Mouse (Mus musculus) stomach, embryonic 14.5 days (tissue): ENCODE results near the gene Sv2c. TPM values are rescaled to one million over a fixed set of nuclear protein-coding genes. Genes with fewer than 3 reads are reported as not detected.

Source experiments
- ATAC-seq: fragments of 200-750 bp; cut with Nextera tagmentation; 2 replicates; pipeline ENCODE4 v1.8.0; 2017; ENCODE audit warnings: low read depth, moderate TSS enrichment; ENCODE audit not compliant: insufficient number of reproducible peaks, insufficient read depth, low FRiP score
- H3K27ac ChIP-seq: fragments of 300-500 bp; sonication (generic); 2 replicates; pipeline ENCODE4 v1.5.1; 2014; ENCODE audit warnings: mild to moderate bottlenecking, low read length, moderate library complexity, mixed read lengths
- H3K27me3 ChIP-seq: fragments of 300-500 bp; sonication (generic); 2 replicates; pipeline ENCODE4 v1.6.1; 2014; ENCODE audit warnings: low read length, control low read depth, mixed read lengths; ENCODE audit not compliant: control insufficient read depth, insufficient read depth
- H3K36me3 ChIP-seq: fragments of 300-500 bp; sonication (generic); 2 replicates; pipeline ENCODE4 v1.6.1; 2014; ENCODE audit warnings: mild to moderate bottlenecking, control low read depth, low read length, moderate library complexity, mixed read lengths; ENCODE audit not compliant: control insufficient read depth, insufficient read depth
- H3K4me1 ChIP-seq: fragments of 300-500 bp; sonication (generic); 2 replicates; pipeline ENCODE4 v1.6.1; 2014; ENCODE audit warnings: low read length, control low read depth, mixed read lengths; ENCODE audit not compliant: control insufficient read depth, insufficient read depth
- H3K4me2 ChIP-seq: fragments of 300-500 bp; sonication (generic); replicated peaks from 2 replicates; pipeline ENCODE4 v1.6.1; 2014; ENCODE audit warnings: low read depth, low read length, control low read depth
- H3K4me3 ChIP-seq: fragments of 300-500 bp; sonication (generic); 2 replicates; pipeline ENCODE4 v1.5.1; 2014; ENCODE audit warnings: low read depth, low read length, control low read depth
- H3K9ac ChIP-seq: fragments of 300-500 bp; sonication (generic); replicated peaks from 2 replicates; pipeline ENCODE4 v1.6.1; 2014; ENCODE audit warnings: low read depth, mild to moderate bottlenecking, control low read depth, low read length, moderate library complexity, mixed read lengths
- H3K9me3 ChIP-seq: fragments of 300-500 bp; sonication (generic); 2 replicates; pipeline ENCODE4 v1.6.1; 2016; ENCODE audit warnings: low read depth, low read length, control low read depth; ENCODE audit not compliant: control insufficient read depth
- WGBS: fragments of 180-500 bp; shearing (Covaris S2); extraction: QIAGEN DNeasy Blood & Tissue Kit; methylation state at CpG from one replicate; pipeline ENCODE4 v1.1.7; 2014; 5-methylcytosine and 5-hydroxymethylcytosine counted together
- polyA plus RNA-seq: library from polyadenylated mRNA; unstranded; fragments of >200 nt; fragmentation: Nextera tagmentation; extraction: Ambion mirVana; gene quantifications from 2 replicates; pipeline ENCODE4 v1.2.1, GENCODE M21; 2014

The Sv2c gene
- polyA plus RNA-seq, 1 experiment from 2014 or later = 2.7 TPM

GRCm38 (mm10) chr13:95961191-95961791 lies 171.1 kb downstream of the Sv2c start:
- peak overlapping the region; percentile 48; the same call in 1 of the 2 replicates for H3K27ac ChIP-seq
- H3K36me3 ChIP-seq = no peaks in the 10 kb centered on the region
- no peaks in the 10 kb centered on the region for H3K27me3 ChIP-seq
- H3K4me3 ChIP-seq = peak overlapping the region; percentile 30
- WGBS = 14% methylated on average over 29 of the region's 29 CpGs
- H3K9me3 ChIP-seq = no peaks in the 10 kb centered on the region
- H3K9ac ChIP-seq = peak overlapping the region; percentile 22; the same call in 1 of the 2 replicates
- no peak for ATAC-seq
- peak overlapping the region; percentile 76 for H3K4me2 ChIP-seq
- peaks cover 9% of the 10 kb centered on the region; the same call in 1 of the 2 replicates for H3K4me1 ChIP-seq

GRCm38 (mm10) chr13:95960477-95961185 lies 171.7 kb downstream of the Sv2c start:
- H3K27ac ChIP-seq = peak overlapping the region; percentile 56; the same call in 1 of the 2 replicates

GRCm38 (mm10) chr13:95959651-95960476 lies 172.5 kb downstream of the Sv2c start:
- WGBS = 8% methylated on average over 14 of the region's 14 CpGs
- H3K27ac ChIP-seq = peak overlapping the region; percentile 56
- H3K9me3 ChIP-seq = no peaks in the 10 kb centered on the region
- no peaks in the 10 kb centered on the region for H3K36me3 ChIP-seq
- H3K4me1 ChIP-seq = peaks cover 9% of the 10 kb centered on the region; the same call in 1 of the 2 replicates
- H3K4me2 ChIP-seq = peak overlapping the region; percentile 76
- no peak for ATAC-seq
- peak overlapping the region; percentile 7 for H3K4me3 ChIP-seq
- no peaks in the 10 kb centered on the region for H3K27me3 ChIP-seq
- no peak overlapping the region for H3K9ac ChIP-seq

More at GRCm38 (mm10) chr13:95960477-95961185, 171.7 kb downstream of the Sv2c start:
- H3K4me1 ChIP-seq = peaks cover 9% of the 10 kb centered on the region; the same call in 1 of the 2 replicates
- H3K9me3 ChIP-seq = no peaks in the 10 kb centered on the region
- no peaks in the 10 kb centered on the region for H3K27me3 ChIP-seq
- ATAC-seq = no peak
- peak overlapping the region; percentile 76 for H3K4me2 ChIP-seq
- H3K36me3 ChIP-seq = no peaks in the 10 kb centered on the region
- peak overlapping the region; percentile 22; the same call in 1 of the 2 replicates for H3K9ac ChIP-seq
- 5% methylated on average over 10 of the region's 10 CpGs for WGBS
- H3K4me3 ChIP-seq = peak overlapping the region; percentile 30

DNA sequence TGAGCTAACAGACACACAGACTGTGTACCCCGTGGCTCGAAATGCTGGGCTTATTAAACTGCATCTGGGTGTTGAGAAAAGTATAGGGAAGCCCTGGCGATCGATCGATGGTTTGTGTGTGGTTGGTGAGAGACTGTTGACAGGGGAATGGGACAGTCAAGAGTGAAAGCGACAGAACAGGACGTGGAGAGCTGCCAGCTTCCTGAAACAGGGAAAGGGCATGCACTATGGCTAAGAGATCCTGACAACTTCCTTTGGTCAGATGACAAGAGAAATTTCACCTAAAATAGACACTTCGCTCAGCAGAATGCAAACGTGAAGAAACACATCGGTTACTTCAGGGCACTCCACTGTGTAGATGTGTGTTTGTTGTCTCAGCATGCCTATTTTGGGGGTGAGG lies 175.2 kb downstream of the Sv2c start:
- H3K4me3 ChIP-seq = no peak overlapping the region
- ATAC-seq = no peak
- H3K4me1 ChIP-seq = peaks cover 9% of the 10 kb centered on the region; the same call in 1 of the 2 replicates
- 75% methylated on average over 10 of the region's 10 CpGs for WGBS
- no peak overlapping the region for H3K27ac ChIP-seq
- no peak overlapping the region for H3K9ac ChIP-seq
- no peaks in the 10 kb centered on the region for H3K36me3 ChIP-seq
- no peak overlapping the region for H3K4me2 ChIP-seq
- H3K9me3 ChIP-seq = no peaks in the 10 kb centered on the region
- no peaks in the 10 kb centered on the region for H3K27me3 ChIP-seq

GRCm38 (mm10) chr13:95956327-95956781 lies 176.0 kb downstream of the Sv2c start:
- Histone ChIP-seq H3K27me3 (no peaks in the 10 kb centered on the region), H3K9ac (no peak overlapping the region), H3K4me3 (no peak overlapping the region), H3K4me2 (no peak overlapping the region), H3K9me3 (no peaks in the 10 kb centered on the region), H3K4me1 (peaks cover 6% of the 10 kb centered on the region; the same call in 1 of the 2 replicates), H3K27ac (no peak overlapping the region), H3K36me3 (no peaks in the 10 kb centered on the region)
- ATAC-seq = no peak
- WGBS = 83% methylated on average over 2 of the region's 2 CpGs

DNA sequence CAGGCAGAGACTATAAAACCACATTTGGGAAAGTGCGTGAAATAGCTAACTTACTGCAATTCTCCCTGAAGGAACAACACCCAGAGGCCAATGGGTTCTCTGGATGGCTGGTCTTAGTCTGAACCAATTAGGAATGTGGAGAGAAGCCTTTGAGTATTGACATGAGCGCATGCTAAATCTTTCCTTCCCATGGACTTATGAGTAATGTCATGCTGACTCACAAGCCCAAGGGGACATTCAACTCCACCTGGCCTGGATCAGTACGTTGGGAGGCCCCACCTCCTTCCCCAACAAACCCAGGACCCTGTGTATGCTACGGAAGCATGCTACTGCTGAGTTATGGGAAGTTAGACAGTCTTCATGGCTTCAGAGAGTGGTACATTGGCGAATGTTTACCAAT lies 177.2 kb downstream of the Sv2c start:
- H3K9me3 ChIP-seq = no peaks in the 10 kb centered on the region
- H3K4me1 ChIP-seq = peaks cover 4% of the 10 kb centered on the region; the same call in 1 of the 2 replicates
- no peak overlapping the region for H3K4me3 ChIP-seq
- no peak for ATAC-seq
- no peak overlapping the region for H3K27ac ChIP-seq
- WGBS = 77% methylated on average over 5 of the region's 5 CpGs
- no peak overlapping the region for H3K9ac ChIP-seq
- H3K4me2 ChIP-seq = no peak overlapping the region
- H3K27me3 ChIP-seq = no peaks in the 10 kb centered on the region
- no peaks in the 10 kb centered on the region for H3K36me3 ChIP-seq

DNA sequence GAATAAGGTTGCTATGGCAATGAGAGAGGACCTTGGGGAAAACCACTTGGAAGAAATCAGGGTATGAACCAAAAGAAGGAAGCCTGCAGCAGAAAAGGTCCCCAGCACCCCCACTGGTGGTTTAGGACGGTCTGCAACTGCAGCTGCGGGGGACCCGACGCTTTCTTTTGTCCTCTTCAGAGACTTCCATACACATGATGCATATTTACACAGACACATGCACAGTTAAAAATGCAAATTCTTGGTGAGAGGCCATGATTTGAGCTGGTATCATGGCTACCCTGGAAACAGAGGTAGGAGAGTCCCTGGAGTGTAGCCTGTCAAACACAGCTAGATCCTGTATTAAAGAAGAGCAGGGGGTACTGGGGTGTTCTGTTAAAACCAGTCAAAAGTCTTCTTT lies 178.7 kb downstream of the Sv2c start:
- WGBS = 75% methylated on average over 4 of the region's 4 CpGs
- Histone ChIP-seq H3K9me3 (no peaks in the 10 kb centered on the region), H3K9ac (no peak overlapping the region), H3K27ac (no peak overlapping the region), H3K36me3 (no peaks in the 10 kb centered on the region), H3K27me3 (no peaks in the 10 kb centered on the region), H3K4me3 (no peak overlapping the region), H3K4me2 (no peak overlapping the region), H3K4me1 (no peaks in the 10 kb centered on the region)
- no peak for ATAC-seq

DNA sequence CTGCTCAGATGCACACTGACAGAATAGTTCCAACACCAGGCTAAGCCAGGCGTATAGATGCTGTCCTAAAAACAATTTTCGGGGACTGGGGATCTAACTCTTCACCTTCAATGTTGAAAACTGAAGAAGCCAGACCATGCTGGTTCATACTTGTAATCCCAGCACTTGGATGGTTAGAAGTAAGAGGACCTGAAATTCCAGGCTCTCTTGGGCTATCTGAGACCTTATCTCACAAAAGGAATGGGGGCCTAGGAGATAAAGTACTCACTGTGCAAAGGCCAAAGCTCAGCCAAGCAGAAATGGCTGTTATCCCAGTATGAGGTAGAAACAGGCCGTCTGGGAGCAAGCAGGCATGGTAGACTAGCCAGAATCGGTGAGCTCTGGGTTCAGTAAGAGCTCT lies 180.1 kb downstream of the Sv2c start:
- H3K4me2 ChIP-seq = no peak overlapping the region
- ATAC-seq = no peak
- 86% methylated on average over 4 of the region's 4 CpGs for WGBS
- H3K27me3 ChIP-seq = no peaks in the 10 kb centered on the region
- no peaks in the 10 kb centered on the region for H3K9me3 ChIP-seq
- H3K9ac ChIP-seq = no peak overlapping the region
- no peak overlapping the region for H3K4me3 ChIP-seq
- H3K27ac ChIP-seq = no peak overlapping the region
- H3K36me3 ChIP-seq = no peaks in the 10 kb centered on the region
- H3K4me1 ChIP-seq = no peaks in the 10 kb centered on the region
